Comparison of ENCODE assay signal across 10 mouse cellular contexts in genomic region chr14:105313877-105314276, GRCm38 (mm10). TPM values are rescaled to one million over a fixed set of nuclear protein-coding genes. Genes with fewer than 3 reads are reported as not detected.
DNase-seq lines count a peak whose midpoint lies in the region; ATAC-seq and TF ChIP-seq lines count a peak whose summit lies in the region.
"Had no signal": no experiment of that assay in that cellular context is flagged by ENCODE, and none has a peak within 500 bp of the region (broad histone marks: within the 10 kb centered on the region; RNA-seq: fewer than 3 reads in every experiment).

No protein-coding gene starts in this region.

- no peak overlapping the region for H3K9ac ChIP-seq in limb, embryonic 11.5 days (ENCODE audit: low read length)
- no peak overlapping the region for H3K9ac ChIP-seq in forebrain, embryonic 16.5 days (replicated peaks; ENCODE audit: low read depth, low read length)
- H3K9ac ChIP-seq in stomach, postnatal 0 days (ENCODE audit: low read length): no peak overlapping the region
- H3K9ac ChIP-seq: embryonic facial prominence, embryonic 13.5 days; liver, embryonic 13.5 days had no signal

- TF ChIP-seq CTCF in stomach, postnatal 0 days (IDR thresholded peaks at IDR 0.05; ENCODE audit: low read depth): peak; percentile 78

- no peak overlapping the region for H3K4me3 ChIP-seq in limb, embryonic 11.5 days (ENCODE audit: low read depth, low read length)
- no peak overlapping the region for H3K4me3 ChIP-seq in limb, embryonic 10.5 days
- no peak overlapping the region for H3K4me3 ChIP-seq in forebrain, embryonic 16.5 days (replicated peaks; ENCODE audit: low read length)
- H3K4me3 ChIP-seq in stomach, postnatal 0 days (ENCODE audit: low read depth, low read length): no peak overlapping the region
- H3K4me3 ChIP-seq: embryonic facial prominence, embryonic 13.5 days; liver, embryonic 13.5 days had no signal

- no peak for TF ChIP-seq EP300 in stomach, postnatal 0 days (optimal IDR thresholded peaks at IDR 0.05)

- peak; percentile 88 for ATAC-seq in cerebellum, adult (ENCODE audit: insufficient number of reproducible peaks, low FRiP score, low TSS enrichment)
- no peak for ATAC-seq in limb, embryonic 11.5 days (ENCODE audit: insufficient number of reproducible peaks, low FRiP score, low TSS enrichment, low read depth)
- peak; percentile 66; the same call in 1 of the 2 replicates for ATAC-seq in forebrain, embryonic 16.5 days
- ATAC-seq in stomach, postnatal 0 days (ENCODE audit: low FRiP score, low TSS enrichment): peak; percentile 49; the same call in 1 of the 2 replicates

- H3K36me3 ChIP-seq in limb, embryonic 11.5 days (ENCODE audit: control insufficient read depth, insufficient read depth, low read length): no peaks in the 10 kb centered on the region
- H3K36me3 ChIP-seq in limb, embryonic 10.5 days: peaks cover 4% of the 10 kb centered on the region; the same call in 1 of the 2 replicates
- H3K36me3 ChIP-seq in forebrain, embryonic 16.5 days (ENCODE audit: control insufficient read depth, insufficient read depth): peaks cover 4% of the 10 kb centered on the region; the same call in 1 of the 2 replicates
- no peaks in the 10 kb centered on the region for H3K36me3 ChIP-seq in stomach, postnatal 0 days (ENCODE audit: control insufficient read depth, insufficient read depth, low read length)
- H3K36me3 ChIP-seq: embryonic facial prominence, embryonic 13.5 days; liver, embryonic 13.5 days had no signal

- no peaks in the 10 kb centered on the region for H3K27me3 ChIP-seq in limb, embryonic 11.5 days (ENCODE audit: control insufficient read depth, insufficient read depth, low read length)
- no peaks in the 10 kb centered on the region for H3K27me3 ChIP-seq in limb, embryonic 10.5 days (ENCODE audit: low read depth, poor library complexity, severe bottlenecking)
- no peaks in the 10 kb centered on the region for H3K27me3 ChIP-seq in forebrain, embryonic 16.5 days (replicated peaks; ENCODE audit: control insufficient read depth, insufficient read depth, low read length)
- no peaks in the 10 kb centered on the region for H3K27me3 ChIP-seq in stomach, postnatal 0 days (ENCODE audit: control insufficient read depth, insufficient read depth, low read length)
- H3K27me3 ChIP-seq: embryonic facial prominence, embryonic 13.5 days; liver, embryonic 13.5 days had no signal

- H3K4me1 ChIP-seq in limb, embryonic 11.5 days (ENCODE audit: control insufficient read depth, insufficient read depth, low read length): no peaks in the 10 kb centered on the region
- peaks cover 7% of the 10 kb centered on the region; the same call in 1 of the 2 replicates for H3K4me1 ChIP-seq in limb, embryonic 10.5 days
- H3K4me1 ChIP-seq in forebrain, embryonic 16.5 days (replicated peaks; ENCODE audit: control insufficient read depth, insufficient read depth, low read length): no peaks in the 10 kb centered on the region
- no peaks in the 10 kb centered on the region for H3K4me1 ChIP-seq in stomach, postnatal 0 days (replicated peaks; ENCODE audit: control insufficient read depth, insufficient read depth)
- H3K4me1 ChIP-seq: embryonic facial prominence, embryonic 13.5 days; liver, embryonic 13.5 days had no signal

- WGBS in limb, embryonic 11.5 days: 56% methylated on average over 5 of the region's 5 CpGs
- WGBS in limb, embryonic 10.5 days: 56% methylated on average over 5 of the region's 5 CpGs
- 42% methylated on average over 5 of the region's 5 CpGs for WGBS in forebrain, embryonic 16.5 days
- WGBS in stomach, postnatal 0 days: 40% methylated on average over 5 of the region's 5 CpGs

- no peak overlapping the region for H3K27ac ChIP-seq in limb, embryonic 11.5 days (replicated peaks; ENCODE audit: low read depth, low read length)
- H3K27ac ChIP-seq in limb, embryonic 10.5 days: no peak overlapping the region
- no peak overlapping the region for H3K27ac ChIP-seq in forebrain, embryonic 16.5 days (ENCODE audit: low read length)
- no peak overlapping the region for H3K27ac ChIP-seq in stomach, postnatal 0 days (replicated peaks)
- H3K27ac ChIP-seq: embryonic facial prominence, embryonic 13.5 days; liver, embryonic 13.5 days had no signal

- no peaks in the 10 kb centered on the region for H3K9me3 ChIP-seq in limb, embryonic 11.5 days (ENCODE audit: control insufficient read depth, low read length)
- H3K9me3 ChIP-seq in limb, embryonic 10.5 days (replicated peaks): no peaks in the 10 kb centered on the region
- H3K9me3 ChIP-seq in forebrain, embryonic 16.5 days (ENCODE audit: control insufficient read depth, low read length): no peaks in the 10 kb centered on the region
- no peaks in the 10 kb centered on the region for H3K9me3 ChIP-seq in stomach, postnatal 0 days (ENCODE audit: control insufficient read depth, low read length)
- H3K9me3 ChIP-seq: embryonic facial prominence, embryonic 13.5 days; liver, embryonic 13.5 days had no signal

- no peak for DNase-seq in cerebellum, postnatal 4 days (ENCODE audit: low spot score in 2 of 2)
- DNase-seq in limb, embryonic 11.5 days (ENCODE audit: low spot score): peak; percentile 46
- no peak for DNase-seq in limb, embryonic 10.5 days (ENCODE audit: low spot score)
- DNase-seq in kidney, postnatal 14 days: peak; percentile 34
- DNase-seq in stomach, postnatal 0 days (ENCODE audit: low spot score): no peak
- DNase-seq in adrenal gland, postnatal 4 days (ENCODE audit: low spot score in 2 of 2): no peak
- DNase-seq: liver, embryonic 13.5 days had no signal

- no peak overlapping the region for H3K4me2 ChIP-seq in limb, embryonic 11.5 days (ENCODE audit: low read depth, severe bottlenecking)
- H3K4me2 ChIP-seq in forebrain, embryonic 16.5 days (ENCODE audit: low read length): no peak overlapping the region
- no peak overlapping the region for H3K4me2 ChIP-seq in stomach, postnatal 0 days (replicated peaks; ENCODE audit: low read depth)
- H3K4me2 ChIP-seq: embryonic facial prominence, embryonic 13.5 days; liver, embryonic 13.5 days had no signal

RNA-seq across cellular contexts. Expression of gene Ndfip2, which starts 55.5 kb away (rescaled TPM):
- 53.7 and 54.0 TPM in 2 replicates for polyA plus RNA-seq in limb, embryonic 11.5 days (2014; fragmentation: Nextera tagmentation; extraction: Ambion mirVana)
- polyA plus RNA-seq in limb, embryonic 10.5 days (2016; fragmentation: Nextera tagmentation; extraction: Ambion mirVana): 37.0 and 45.0 TPM in 2 replicates
- polyA plus RNA-seq in forebrain, embryonic 16.5 days (2015; fragmentation: Nextera tagmentation; extraction: Ambion mirVana): 78.6 and 82.4 TPM in 2 replicates
- polyA plus RNA-seq in stomach, postnatal 0 days (2015; fragmentation: Nextera tagmentation; extraction: Ambion mirVana): 64.2 and 65.1 TPM in 2 replicates
- 10 to 100 TPM; 38.2 to 40.9 TPM for total RNA-seq in adrenal gland, postnatal 4 days (2021)

Comparison
In these comparisons a context has a peak if more than half of its experiments do, and no peak if none do; other contexts are left out.
1. DNase-seq: peak in limb, embryonic 11.5 days (single experiment) and kidney, postnatal 14 days (single experiment); none in cerebellum, postnatal 4 days (0 of 2), limb, embryonic 10.5 days (single experiment), stomach, postnatal 0 days (single experiment) and adrenal gland, postnatal 4 days (0 of 2).